Mouse (Mus musculus): ENCODE data around the gene Fam160b1. TPM values are rescaled to one million over a fixed set of nuclear protein-coding genes. Genes with fewer than 3 reads are reported as not detected.

Gene Fam160b1
- polyA plus RNA-seq, 1 experiment from 2014 or later: 12.1 TPM

- H3K36me3 ChIP-seq: no peaks in the 10 kb centered on the region
- H3K9me3 ChIP-seq: no peaks in the 10 kb centered on the region
- ATAC-seq (ENCODE audit: low FRiP score, low read depth): no peak
- H3K27me3 ChIP-seq: 0 out of 2 replicates have a peak, but pooled peaks cover 2% of the 10 kb centered on the region
- H3K4me2 ChIP-seq: no peak overlapping the region
- peaks cover 16% of the 10 kb centered on the region; the same call in 1 of the 2 replicates for H3K4me1 ChIP-seq (replicated peaks)
- no peak overlapping the region for H3K4me3 ChIP-seq
- H3K27ac ChIP-seq (replicated peaks): no peak overlapping the region
- 69% methylated on average over 10 of the region's 10 CpGs for WGBS
- H3K9ac ChIP-seq: no peak overlapping the region
Observed at GRCm38 (mm10) chr19:57436586-57437021, 76.1 kb downstream of the Fam160b1 start.

- ATAC-seq (ENCODE audit: low FRiP score, low read depth): no peak
- Histone ChIP-seq H3K36me3 (no peaks in the 10 kb centered on the region), H3K27me3 (0 out of 2 replicates have a peak, but pooled peaks cover 2% of the 10 kb centered on the region), H3K4me3 (no peak overlapping the region), H3K4me1 (replicated peaks) (peaks cover 18% of the 10 kb centered on the region; the same call in 1 of the 2 replicates), H3K9ac (no peak overlapping the region), H3K4me2 (no peak overlapping the region), H3K9me3 (no peaks in the 10 kb centered on the region), H3K27ac (replicated peaks) (no peak overlapping the region)
- WGBS: 72% methylated on average over 7 of the region's 7 CpGs
Observed at GRCm38 (mm10) chr19:57437042-57437441, 76.6 kb downstream of the Fam160b1 start.

Other genes with a start within 250 kb of the Fam160b1 start
- gene Ablim1, start 45.8 kb upstream of the Fam160b1 start, polyA plus RNA-seq (2015; fragmentation: Nextera tagmentation; extraction: Ambion mirVana): 56.9 and 63.2 TPM in 2 replicates
- 12.2 and 12.7 TPM in 2 replicates for gene Trub1, start 92.2 kb downstream of the Fam160b1 start, polyA plus RNA-seq (2015; fragmentation: Nextera tagmentation; extraction: Ambion mirVana)

Data from hindbrain, embryonic 15.5 days (tissue).